Mouse (Mus musculus): Measurements from ENCODE around the gene Npcd. TPM values are rescaled to one million over a fixed set of nuclear protein-coding genes. Genes with fewer than 3 reads are reported as not detected.
A peak's percentile ranks its signal among the peaks of the same experiment; 100 is the strongest.

Gene Npcd
- polyA plus RNA-seq (2016; fragmentation: Nextera tagmentation; extraction: Ambion mirVana), result 0.16 TPM in 1 of 2 replicates, not detected in the other

- peaks cover 15% of the 10 kb centered on the region for H3K36me3 ChIP-seq
- peak; percentile 98 for DNase-seq (ENCODE audit: low spot score)
- H3K27ac ChIP-seq (replicated peaks), result peak within 1 kb of the TSS; percentile 94
- no peaks in the 10 kb centered on the region for H3K9me3 ChIP-seq (replicated peaks)
- 2% methylated on average over 50 of the region's 58 CpGs for WGBS
- H3K4me3 ChIP-seq, result peak within 1 kb of the TSS; percentile 81
- no peaks in the 10 kb centered on the region for H3K27me3 ChIP-seq (ENCODE audit: low read depth, poor library complexity, severe bottlenecking)
- H3K4me1 ChIP-seq, result peaks cover 62% of the 10 kb centered on the region
Measured at GRCm38 (mm10) chr15:79834130-79834880, at the start of gene Npcd, which contains the start of gene Cbx6. Gene Npcd (minus strand): TSS chr15:79834237. Gene Cbx6 (minus strand): TSS chr15:79834688.

DNA sequence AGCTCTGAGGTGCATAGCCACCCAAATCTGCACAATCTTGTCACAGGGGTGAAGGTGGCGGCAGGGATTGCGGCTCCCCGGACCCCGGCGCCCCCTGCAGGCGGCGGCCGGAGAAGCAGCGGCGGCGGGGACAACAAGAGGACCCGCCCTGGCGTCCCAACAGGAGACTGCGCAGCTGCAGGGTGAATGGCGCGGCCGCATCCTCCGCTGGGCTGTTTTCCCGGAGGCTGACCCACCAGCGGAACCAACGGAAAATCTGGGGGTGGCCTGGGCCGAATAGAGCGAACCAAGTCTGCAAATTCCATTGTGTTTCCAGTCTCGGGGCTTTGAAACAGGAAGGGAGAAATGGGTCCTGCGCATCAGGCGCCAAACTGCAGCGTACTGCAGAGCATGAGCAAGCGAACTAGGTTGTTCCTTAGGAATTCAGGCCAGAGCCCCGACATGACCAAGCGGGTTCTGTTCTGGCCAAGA, 49.4 kb upstream of the Npcd start:
- peak; percentile 94 for DNase-seq (ENCODE audit: low spot score)
- WGBS, result under 1% methylated on average over 30 of the region's 30 CpGs
- Histone ChIP-seq H3K27ac (replicated peaks) (peak overlapping the region; percentile 91), H3K27me3 (ENCODE audit: low read depth, poor library complexity, severe bottlenecking) (peaks cover 6% of the 10 kb centered on the region; the same call in 1 of the 2 replicates), H3K36me3 (no peaks in the 10 kb centered on the region), H3K4me3 (peak overlapping the region; percentile 66), H3K9me3 (replicated peaks) (no peaks in the 10 kb centered on the region), H3K4me1 (peaks cover 10% of the 10 kb centered on the region)

DNA sequence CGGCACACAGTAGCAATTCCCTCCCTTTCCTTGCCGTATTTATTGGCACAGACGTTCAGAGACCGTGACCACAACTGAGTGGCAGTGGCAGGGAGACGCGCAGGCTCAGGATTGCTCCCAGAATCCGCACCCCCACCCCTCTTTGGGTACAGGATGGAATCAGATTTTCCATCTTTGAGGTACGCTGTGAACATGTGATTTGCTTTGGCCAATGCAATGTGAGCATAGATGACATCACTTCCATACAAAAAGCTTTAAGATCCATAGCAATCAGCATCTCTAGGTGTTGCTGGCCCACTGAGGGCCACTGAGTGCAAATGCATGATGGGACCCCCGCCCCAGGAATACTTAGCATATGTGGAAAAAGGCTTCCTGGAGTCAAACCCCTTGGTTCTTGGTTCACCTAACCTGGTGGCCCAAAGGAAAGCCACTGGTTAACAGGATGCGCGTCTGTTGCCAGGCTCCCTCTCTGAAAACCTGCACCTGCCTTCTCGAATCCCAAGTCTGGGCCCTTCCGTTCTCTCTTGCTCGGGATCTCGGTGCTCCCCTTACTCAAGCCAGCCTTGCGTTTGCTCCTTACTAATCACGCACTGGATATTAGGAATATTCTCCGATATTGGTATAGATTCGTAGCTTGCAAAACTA, 48.7 kb upstream of the Npcd start:
- H3K4me1 ChIP-seq, result peaks cover 10% of the 10 kb centered on the region
- H3K9me3 ChIP-seq (replicated peaks), result no peaks in the 10 kb centered on the region
- 29% methylated on average over 19 of the region's 19 CpGs for WGBS
- DNase-seq (ENCODE audit: low spot score), result no peak
- H3K27ac ChIP-seq (replicated peaks), result peak overlapping the region; percentile 91
- peaks cover 6% of the 10 kb centered on the region; the same call in 1 of the 2 replicates for H3K27me3 ChIP-seq (ENCODE audit: low read depth, poor library complexity, severe bottlenecking)
- H3K36me3 ChIP-seq, result no peaks in the 10 kb centered on the region
- H3K4me3 ChIP-seq, result peak overlapping the region; percentile 66

DNA sequence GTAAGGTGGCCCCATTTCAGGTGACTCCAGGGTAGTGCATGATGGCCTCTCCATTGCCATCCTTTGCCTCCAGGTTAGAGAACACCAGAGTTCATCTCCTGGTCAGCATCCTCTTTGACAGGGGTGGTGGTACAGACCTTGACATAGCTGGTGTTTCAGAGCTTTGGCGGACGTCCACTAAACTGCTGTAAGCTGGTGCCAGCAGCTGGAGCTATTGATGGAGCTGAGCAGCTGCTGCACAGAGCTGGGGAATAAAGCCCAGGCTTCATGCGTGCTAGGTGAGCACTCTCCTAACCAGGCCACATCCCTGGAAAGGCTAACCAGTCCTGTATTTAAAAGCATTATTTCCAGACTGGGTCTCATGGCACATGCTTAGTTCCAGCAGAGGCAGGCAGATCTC, 46.4 kb upstream of the Npcd start:
- H3K27ac ChIP-seq (replicated peaks), result no peak overlapping the region
- no peak overlapping the region for H3K4me3 ChIP-seq
- 93% methylated on average over 3 of the region's 3 CpGs for WGBS

GRCm38 (mm10) chr15:79879319-79879718, 45.3 kb upstream of the Npcd start:
- H3K4me1 ChIP-seq, result peaks cover 10% of the 10 kb centered on the region
- no peaks in the 10 kb centered on the region for H3K9me3 ChIP-seq (replicated peaks)
- no peak overlapping the region for H3K4me3 ChIP-seq
- H3K27ac ChIP-seq (replicated peaks), result no peak overlapping the region
- WGBS, result 69% methylated on average over 13 of the region's 13 CpGs
- no peak for DNase-seq (ENCODE audit: low spot score)
- H3K27me3 ChIP-seq (ENCODE audit: low read depth, poor library complexity, severe bottlenecking), result peaks cover 6% of the 10 kb centered on the region; the same call in 1 of the 2 replicates
- H3K36me3 ChIP-seq, result no peaks in the 10 kb centered on the region

More for the DNA sequence above, 46.4 kb upstream of the Npcd start:
- DNase-seq (ENCODE audit: low spot score), result no peak
- Histone ChIP-seq H3K27me3 (ENCODE audit: low read depth, poor library complexity, severe bottlenecking) (peaks cover 6% of the 10 kb centered on the region; the same call in 1 of the 2 replicates), H3K9me3 (replicated peaks) (no peaks in the 10 kb centered on the region), H3K36me3 (no peaks in the 10 kb centered on the region), H3K4me1 (peaks cover 10% of the 10 kb centered on the region)

GRCm38 (mm10) chr15:79878725-79879136, 44.7 kb upstream of the Npcd start:
- no peak for DNase-seq (ENCODE audit: low spot score)
- H3K9me3 ChIP-seq (replicated peaks), result no peaks in the 10 kb centered on the region
- H3K4me1 ChIP-seq, result peaks cover 10% of the 10 kb centered on the region
- H3K27ac ChIP-seq (replicated peaks), result no peak overlapping the region
- no peaks in the 10 kb centered on the region for H3K36me3 ChIP-seq
- 79% methylated on average over 6 of the region's 6 CpGs for WGBS
- peaks cover 6% of the 10 kb centered on the region; the same call in 1 of the 2 replicates for H3K27me3 ChIP-seq (ENCODE audit: low read depth, poor library complexity, severe bottlenecking)
- no peak overlapping the region for H3K4me3 ChIP-seq

- no peak overlapping the region for H3K27ac ChIP-seq (replicated peaks)
Measured at GRCm38 (mm10) chr15:79875261-79875995, 41.4 kb upstream of the Npcd start.

GRCm38 (mm10) chr15:79873995-79874394, 40.0 kb upstream of the Npcd start:
- H3K4me3 ChIP-seq, result no peak overlapping the region
- no peaks in the 10 kb centered on the region for H3K4me1 ChIP-seq
- H3K36me3 ChIP-seq, result no peaks in the 10 kb centered on the region
- no peak for DNase-seq (ENCODE audit: low spot score)
- no peaks in the 10 kb centered on the region for H3K27me3 ChIP-seq (ENCODE audit: low read depth, poor library complexity, severe bottlenecking)
- H3K27ac ChIP-seq (replicated peaks), result no peak overlapping the region
- 69% methylated on average over 2 of the region's 2 CpGs for WGBS
- H3K9me3 ChIP-seq (replicated peaks), result peaks cover 5% of the 10 kb centered on the region; the same call in 1 of the 2 replicates

More at GRCm38 (mm10) chr15:79875261-79875995, 41.4 kb upstream of the Npcd start:
- Histone ChIP-seq H3K4me1 (no peaks in the 10 kb centered on the region), H3K4me3 (no peak overlapping the region), H3K27me3 (ENCODE audit: low read depth, poor library complexity, severe bottlenecking) (no peaks in the 10 kb centered on the region), H3K9me3 (replicated peaks) (no peaks in the 10 kb centered on the region), H3K36me3 (no peaks in the 10 kb centered on the region)
- no peak for DNase-seq (ENCODE audit: low spot score)
- WGBS, result 92% methylated on average over 18 of the region's 18 CpGs

DNA sequence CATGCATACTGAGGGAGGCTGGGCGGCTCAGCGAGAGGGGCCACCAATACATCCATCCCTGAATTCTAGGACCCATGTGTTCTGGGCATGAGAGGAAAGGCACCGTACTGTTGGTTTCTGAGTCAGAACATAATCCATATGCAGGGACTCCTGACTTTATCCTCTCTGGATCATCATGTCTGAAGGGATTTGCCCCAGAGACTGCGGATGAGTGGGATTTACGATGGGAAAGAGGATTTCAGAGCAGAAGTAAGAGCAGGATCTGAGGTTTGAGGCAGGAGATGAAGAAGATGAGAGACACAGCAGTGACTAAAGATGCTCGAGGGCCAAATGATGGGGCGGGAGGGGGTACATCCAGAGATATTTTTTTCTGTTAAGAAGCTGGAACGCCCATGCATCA, 39.5 kb upstream of the Npcd start:
- Histone ChIP-seq H3K27ac (replicated peaks) (no peak overlapping the region), H3K4me3 (no peak overlapping the region), H3K4me1 (no peaks in the 10 kb centered on the region), H3K27me3 (ENCODE audit: low read depth, poor library complexity, severe bottlenecking) (no peaks in the 10 kb centered on the region), H3K36me3 (no peaks in the 10 kb centered on the region), H3K9me3 (replicated peaks) (peaks cover 6% of the 10 kb centered on the region; the same call in 1 of the 2 replicates)
- WGBS, result 91% methylated on average over 8 of the region's 8 CpGs
- no peak for DNase-seq (ENCODE audit: low spot score)

- DNase-seq (ENCODE audit: low spot score), result no peak
- Histone ChIP-seq H3K9me3 (replicated peaks) (peaks cover 6% of the 10 kb centered on the region; the same call in 1 of the 2 replicates), H3K27ac (replicated peaks) (no peak overlapping the region), H3K4me3 (no peak overlapping the region), H3K4me1 (no peaks in the 10 kb centered on the region), H3K36me3 (no peaks in the 10 kb centered on the region), H3K27me3 (ENCODE audit: low read depth, poor library complexity, severe bottlenecking) (no peaks in the 10 kb centered on the region)
- 79% methylated on average over 3 of the region's 3 CpGs for WGBS
Measured at GRCm38 (mm10) chr15:79867260-79868002, 33.4 kb upstream of the Npcd start.

GRCm38 (mm10) chr15:79859821-79860220, 25.8 kb upstream of the Npcd start:
- no peak for DNase-seq (ENCODE audit: low spot score)
- no peaks in the 10 kb centered on the region for H3K36me3 ChIP-seq
- 87% methylated on average over 9 of the region's 9 CpGs for WGBS

DNA sequence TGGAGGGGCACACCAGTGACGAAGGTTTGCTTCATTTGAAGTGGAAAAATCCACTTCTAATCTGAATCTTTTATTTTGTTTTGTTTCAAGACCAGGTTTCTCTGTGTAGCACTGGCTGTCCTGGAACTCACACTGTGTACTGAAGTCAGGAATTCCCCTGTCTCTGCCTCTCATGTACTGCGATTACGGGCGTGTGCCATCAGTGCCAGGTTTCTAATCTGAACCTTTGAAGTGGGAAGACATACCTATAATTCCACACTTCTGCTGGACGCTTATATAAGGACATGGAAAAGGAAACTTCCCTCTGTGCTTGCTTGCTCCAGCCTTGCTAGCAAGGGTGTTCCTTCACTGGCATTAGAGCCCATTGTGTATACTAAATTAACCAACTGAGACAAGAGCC, 24.9 kb upstream of the Npcd start:
- WGBS, result 91% methylated on average over 5 of the region's 5 CpGs

More at GRCm38 (mm10) chr15:79859821-79860220, 25.8 kb upstream of the Npcd start:
- Histone ChIP-seq H3K27ac (replicated peaks) (no peak overlapping the region), H3K27me3 (ENCODE audit: low read depth, poor library complexity, severe bottlenecking) (no peaks in the 10 kb centered on the region), H3K4me3 (no peak overlapping the region), H3K4me1 (no peaks in the 10 kb centered on the region), H3K9me3 (replicated peaks) (no peaks in the 10 kb centered on the region)

More for the DNA sequence above, 24.9 kb upstream of the Npcd start:
- DNase-seq (ENCODE audit: low spot score), result no peak
- Histone ChIP-seq H3K27me3 (ENCODE audit: low read depth, poor library complexity, severe bottlenecking) (no peaks in the 10 kb centered on the region), H3K9me3 (replicated peaks) (no peaks in the 10 kb centered on the region), H3K27ac (replicated peaks) (no peak overlapping the region), H3K4me3 (no peak overlapping the region), H3K36me3 (no peaks in the 10 kb centered on the region), H3K4me1 (no peaks in the 10 kb centered on the region)

Measured in midbrain, embryonic 10.5 days (tissue).